Mouse (Mus musculus) gastrocnemius, postnatal 36 days (tissue): ENCODE measurements around the gene Gmds. TPM values are rescaled to one million over a fixed set of nuclear protein-coding genes. Genes with fewer than 3 reads are reported as not detected.

Experiments
- DNase-seq, 2 experiments: peaks; one replicate each; pipeline ENCODE4 v3.0.0; 2022
- intact Hi-C: fragments of 180-260 bp; cut with DNase I; formaldehyde crosslinking; loops from one replicate; pipeline ENCODE4 v1.15.1; 2025
- total RNA-seq, 2 experiments: library from RNA; stranded (reverse); gene quantifications; 2 replicates each; pipeline ENCODE4 v1.2.3; 2021

Gmds gene
- total RNA-seq, 2 experiments from 2014 or later, result 1.2 to 1.6 TPM

GRCm38 (mm10) chr13:31894511-31894910, 444.0 kb downstream of the Gmds start:
- intact Hi-C loops, result no loop called here

GRCm38 (mm10) chr13:31892913-31893514, 445.5 kb downstream of the Gmds start:
- intact Hi-C loops, result no loop called here

More at GRCm38 (mm10) chr13:31894511-31894910, 444.0 kb downstream of the Gmds start:
- DNase-seq, result no peak

GRCm38 (mm10) chr13:31888500-31888899, 450.0 kb downstream of the Gmds start:
- DNase-seq, result no peak
- intact Hi-C loops, result no loop called here

More at GRCm38 (mm10) chr13:31892913-31893514, 445.5 kb downstream of the Gmds start:
- DNase-seq, result no peak

- intact Hi-C loops, result no loop called here
- DNase-seq, result no peak
Measured at GRCm38 (mm10) chr13:31885769-31886168, 452.8 kb downstream of the Gmds start.

- no peak for DNase-seq
- intact Hi-C loops, result no loop called here
Measured at GRCm38 (mm10) chr13:31878805-31879477, 459.6 kb downstream of the Gmds start.

- DNase-seq, result no peak
- intact Hi-C loops, result no loop called here
Measured at GRCm38 (mm10) chr13:31877061-31877460, 461.5 kb downstream of the Gmds start.

- DNase-seq, result no peak
- intact Hi-C loops, result no loop called here
Measured at GRCm38 (mm10) chr13:31874427-31874826, 464.1 kb downstream of the Gmds start.

- no peak for DNase-seq
- intact Hi-C loops, result no loop called here
Measured at GRCm38 (mm10) chr13:31873269-31873668, 465.3 kb downstream of the Gmds start.

GRCm38 (mm10) chr13:31864786-31865185, 473.8 kb downstream of the Gmds start:
- intact Hi-C loops, result no loop called here
- no peak for DNase-seq

- intact Hi-C loops, result no loop called here
- DNase-seq, result no peak
Measured at GRCm38 (mm10) chr13:31863461-31863860, 475.1 kb downstream of the Gmds start.

GRCm38 (mm10) chr13:31860200-31860599, 478.3 kb downstream of the Gmds start:
- DNase-seq, result no peak
- intact Hi-C loops, result no loop called here

- no peak for DNase-seq
- intact Hi-C loops, result no loop called here
Measured at GRCm38 (mm10) chr13:31854000-31854399, 484.5 kb downstream of the Gmds start.

GRCm38 (mm10) chr13:31853564-31853963, 485.0 kb downstream of the Gmds start:
- no peak for DNase-seq
- intact Hi-C loops, result no loop called here

GRCm38 (mm10) chr13:31849258-31849971, 489.1 kb downstream of the Gmds start:
- no peak for DNase-seq
- intact Hi-C loops, result no loop called here

GRCm38 (mm10) chr13:31835802-31836201, 502.7 kb downstream of the Gmds start:
- DNase-seq, result no peak
- intact Hi-C loops, result no loop called here

- intact Hi-C loops, result no loop called here
- no peak for DNase-seq
Measured at GRCm38 (mm10) chr13:31830332-31830731, 508.2 kb downstream of the Gmds start.

GRCm38 (mm10) chr13:31828446-31828845, 510.1 kb downstream of the Gmds start:
- DNase-seq, result no peak
- intact Hi-C loops, result no loop called here

- intact Hi-C loops, result no loop called here
- no peak for DNase-seq
Measured at GRCm38 (mm10) chr13:31827820-31828332, 510.7 kb downstream of the Gmds start.

- no peak for DNase-seq
- intact Hi-C loops, result no loop called here
Measured at GRCm38 (mm10) chr13:31827160-31827559, 511.4 kb downstream of the Gmds start.

- DNase-seq, result no peak
- intact Hi-C loops, result no loop called here
Measured at GRCm38 (mm10) chr13:31825180-31825579, 513.4 kb downstream of the Gmds start.

GRCm38 (mm10) chr13:31823316-31823715, 515.2 kb downstream of the Gmds start:
- DNase-seq, result no peak
- intact Hi-C loops, result no loop called here
